Mouse (Mus musculus) neural tube, embryonic 15.5 days (tissue): ENCODE measurements around the gene Acp6. TPM values are rescaled to one million over a fixed set of nuclear protein-coding genes. Genes with fewer than 3 reads are reported as not detected.

Experiments used
- polyA plus RNA-seq: library from polyadenylated mRNA; unstranded; fragments of >200 nt; fragmentation: Nextera tagmentation; extraction: Ambion mirVana; gene quantifications from 2 replicates; pipeline ENCODE4 v1.2.1, GENCODE M21; 2015

Gene Acp6
- polyA plus RNA-seq, 1 experiment from 2014 or later, result 21.8 TPM

Other genes starting within 250 kb of the Acp6 start
- gene Gja8, start 232.8 kb upstream of the Acp6 start, polyA plus RNA-seq, result 0.03 and 0.05 TPM in 2 replicates
- gene Bcl9, start 139.1 kb downstream of the Acp6 start, polyA plus RNA-seq, result 64.6 and 64.9 TPM in 2 replicates